Mouse (Mus musculus): ENCODE measurements around the gene Llcfc1. TPM values are rescaled to one million over a fixed set of nuclear protein-coding genes. Genes with fewer than 3 reads are reported as not detected.

Llcfc1 gene
- total and polyA plus RNA-seq, 3 experiments: 0.47 TPM; not detected in 2

- TF ChIP-seq CTCF (IDR thresholded peaks at IDR 0.05) (no peak), EP300 (IDR thresholded peaks at IDR 0.05; ENCODE audit: insufficient read depth, low read depth, low read length) (no peak), POLR2A (IDR thresholded peaks at IDR 0.05; ENCODE audit: insufficient read depth, low read depth, low read length) (no peak)
- DNase-seq: no peak
- 9% methylated on average over 1 of the region's 1 CpGs for WGBS
- no peaks in the 10 kb centered on the region for H3K79me2 ChIP-seq (replicated peaks; ENCODE audit: control insufficient read depth, insufficient read depth, low read length)
- H3K9ac ChIP-seq (ENCODE audit: low read depth, low read length): no peak within 1 kb of the TSS
- H3K4me1 ChIP-seq (ENCODE audit: control insufficient read depth, insufficient read depth, low read length): no peaks in the 10 kb centered on the region
- H3K27ac ChIP-seq: no peak within 1 kb of the TSS
- no peak within 1 kb of the TSS for H3K4me3 ChIP-seq
- H3K36me3 ChIP-seq (ENCODE audit: control insufficient read depth, insufficient read depth, low read length): no peaks in the 10 kb centered on the region
- intact Hi-C loops (cut with DNase I): no loop called here
- no peaks in the 10 kb centered on the region for H3K27me3 ChIP-seq (ENCODE audit: control insufficient read depth, insufficient read depth, low read length)
Observed at GRCm38 (mm10) chr6:41704123-41704522, 19.9 kb downstream of the Llcfc1 start, which contains the start of gene Kel. TSS of gene Kel (minus strand) at chr6:41704339.

- no peak overlapping the region for H3K27ac ChIP-seq
- H3K4me1 ChIP-seq (ENCODE audit: control insufficient read depth, insufficient read depth, low read length): no peaks in the 10 kb centered on the region
- H3K9ac ChIP-seq (ENCODE audit: low read depth, low read length): no peak overlapping the region
- DNase-seq: no peak
- H3K36me3 ChIP-seq (ENCODE audit: control insufficient read depth, insufficient read depth, low read length): no peaks in the 10 kb centered on the region
- 76% methylated on average over 7 of the region's 7 CpGs for WGBS
- TF ChIP-seq CTCF (IDR thresholded peaks at IDR 0.05) (no peak), EP300 (IDR thresholded peaks at IDR 0.05; ENCODE audit: insufficient read depth, low read depth, low read length) (no peak), POLR2A (IDR thresholded peaks at IDR 0.05; ENCODE audit: insufficient read depth, low read depth, low read length) (no peak)
- H3K27me3 ChIP-seq (ENCODE audit: control insufficient read depth, insufficient read depth, low read length): no peaks in the 10 kb centered on the region
- no peaks in the 10 kb centered on the region for H3K79me2 ChIP-seq (replicated peaks; ENCODE audit: control insufficient read depth, insufficient read depth, low read length)
- intact Hi-C loops (cut with DNase I): no loop called here
- H3K4me3 ChIP-seq: no peak overlapping the region
Observed at GRCm38 (mm10) chr6:41706275-41706674, 22.0 kb downstream of the Llcfc1 start.

GRCm38 (mm10) chr6:41710281-41710680 lies 26.1 kb downstream of the Llcfc1 start:
- no peak overlapping the region for H3K27ac ChIP-seq
- DNase-seq: no peak
- no peaks in the 10 kb centered on the region for H3K79me2 ChIP-seq (replicated peaks; ENCODE audit: control insufficient read depth, insufficient read depth, low read length)
- no peaks in the 10 kb centered on the region for H3K4me1 ChIP-seq (ENCODE audit: control insufficient read depth, insufficient read depth, low read length)
- no peak for TF ChIP-seq EP300 (IDR thresholded peaks at IDR 0.05; ENCODE audit: insufficient read depth, low read depth, low read length)
- no peak for TF ChIP-seq CTCF (IDR thresholded peaks at IDR 0.05)
- TF ChIP-seq POLR2A (IDR thresholded peaks at IDR 0.05; ENCODE audit: insufficient read depth, low read depth, low read length): no peak
- 61% methylated on average over 1 of the region's 1 CpGs for WGBS
- no peak overlapping the region for H3K9ac ChIP-seq (ENCODE audit: low read depth, low read length)
- no peaks in the 10 kb centered on the region for H3K36me3 ChIP-seq (ENCODE audit: control insufficient read depth, insufficient read depth, low read length)
- intact Hi-C loops (cut with DNase I): no loop called here
- no peak overlapping the region for H3K4me3 ChIP-seq
- no peaks in the 10 kb centered on the region for H3K27me3 ChIP-seq (ENCODE audit: control insufficient read depth, insufficient read depth, low read length)

GRCm38 (mm10) chr6:41721430-41721829 lies 37.2 kb downstream of the Llcfc1 start:
- Histone ChIP-seq H3K4me3 (no peak overlapping the region), H3K36me3 (ENCODE audit: control insufficient read depth, insufficient read depth, low read length) (no peaks in the 10 kb centered on the region), H3K27me3 (ENCODE audit: control insufficient read depth, insufficient read depth, low read length) (no peaks in the 10 kb centered on the region), H3K79me2 (replicated peaks; ENCODE audit: control insufficient read depth, insufficient read depth, low read length) (no peaks in the 10 kb centered on the region), H3K27ac (no peak overlapping the region), H3K4me1 (ENCODE audit: control insufficient read depth, insufficient read depth, low read length) (no peaks in the 10 kb centered on the region), H3K9ac (ENCODE audit: low read depth, low read length) (no peak overlapping the region)
- DNase-seq: no peak
- 77% methylated on average over 2 of the region's 2 CpGs for WGBS
- no peak for TF ChIP-seq EP300 (IDR thresholded peaks at IDR 0.05; ENCODE audit: insufficient read depth, low read depth, low read length)
- TF ChIP-seq POLR2A (IDR thresholded peaks at IDR 0.05; ENCODE audit: insufficient read depth, low read depth, low read length): no peak
- TF ChIP-seq CTCF (IDR thresholded peaks at IDR 0.05): no peak
- intact Hi-C loops (cut with DNase I): no loop called here

- no peak overlapping the region for H3K9ac ChIP-seq (ENCODE audit: low read depth, low read length)
- WGBS: 66% methylated on average over 1 of the region's 1 CpGs
- intact Hi-C loops (cut with DNase I): no loop called here
- H3K79me2 ChIP-seq (replicated peaks; ENCODE audit: control insufficient read depth, insufficient read depth, low read length): no peaks in the 10 kb centered on the region
- no peaks in the 10 kb centered on the region for H3K4me1 ChIP-seq (ENCODE audit: control insufficient read depth, insufficient read depth, low read length)
- no peak overlapping the region for H3K27ac ChIP-seq
- no peak for DNase-seq
- no peak overlapping the region for H3K4me3 ChIP-seq
- TF ChIP-seq POLR2A (IDR thresholded peaks at IDR 0.05; ENCODE audit: insufficient read depth, low read depth, low read length): no peak
- TF ChIP-seq EP300 (IDR thresholded peaks at IDR 0.05; ENCODE audit: insufficient read depth, low read depth, low read length): no peak
- no peak for TF ChIP-seq CTCF (IDR thresholded peaks at IDR 0.05)
- H3K36me3 ChIP-seq (ENCODE audit: control insufficient read depth, insufficient read depth, low read length): no peaks in the 10 kb centered on the region
- no peaks in the 10 kb centered on the region for H3K27me3 ChIP-seq (ENCODE audit: control insufficient read depth, insufficient read depth, low read length)
Observed at GRCm38 (mm10) chr6:41727989-41728609, 43.9 kb downstream of the Llcfc1 start.

GRCm38 (mm10) chr6:41734719-41735470 lies 50.7 kb downstream of the Llcfc1 start:
- H3K36me3 ChIP-seq (ENCODE audit: control insufficient read depth, insufficient read depth, low read length): no peaks in the 10 kb centered on the region
- H3K9ac ChIP-seq (ENCODE audit: low read depth, low read length): no peak overlapping the region
- DNase-seq: no peak
- H3K79me2 ChIP-seq (replicated peaks; ENCODE audit: control insufficient read depth, insufficient read depth, low read length): no peaks in the 10 kb centered on the region
- no peaks in the 10 kb centered on the region for H3K4me1 ChIP-seq (ENCODE audit: control insufficient read depth, insufficient read depth, low read length)
- no peaks in the 10 kb centered on the region for H3K27me3 ChIP-seq (ENCODE audit: control insufficient read depth, insufficient read depth, low read length)
- TF ChIP-seq POLR2A (IDR thresholded peaks at IDR 0.05; ENCODE audit: insufficient read depth, low read depth, low read length): no peak
- TF ChIP-seq EP300 (IDR thresholded peaks at IDR 0.05; ENCODE audit: insufficient read depth, low read depth, low read length): no peak
- TF ChIP-seq CTCF (IDR thresholded peaks at IDR 0.05): no peak
- H3K4me3 ChIP-seq: no peak overlapping the region
- no peak overlapping the region for H3K27ac ChIP-seq
- 83% methylated on average over 5 of the region's 5 CpGs for WGBS
- intact Hi-C loops (cut with DNase I): no loop called here

Other genes starting within 250 kb of the Llcfc1 start
- gene Gm10334, start 238.3 kb upstream of the Llcfc1 start, total RNA-seq (2021): not detected
- gene Gm10334, start 238.3 kb upstream of the Llcfc1 start, polyA plus RNA-seq (2012; rRNA removed): not detected in 2 replicates
- gene Prss1, start 225.5 kb upstream of the Llcfc1 start, total RNA-seq (2021): not detected
- not detected in 2 replicates for gene Prss1, start 225.5 kb upstream of the Llcfc1 start, polyA plus RNA-seq (2012; rRNA removed)
- not detected for gene Prss2, start 162.6 kb upstream of the Llcfc1 start, total RNA-seq (2021)
- gene Prss2, start 162.6 kb upstream of the Llcfc1 start, polyA plus RNA-seq (2012; rRNA removed): 0.67 TPM in 1 of 2 replicates, not detected in the other
- 1 to 10 TPM; 1.6 to 2.0 TPM for gene Ephb6, start 78.9 kb upstream of the Llcfc1 start, total RNA-seq (2021)
- gene Ephb6, start 78.9 kb upstream of the Llcfc1 start, polyA plus RNA-seq (2012; rRNA removed): 1.9 and 2.1 TPM in 2 replicates
- not detected for gene Trpv6, start 48.0 kb upstream of the Llcfc1 start, total RNA-seq (2021)
- not detected in 2 replicates for gene Trpv6, start 48.0 kb upstream of the Llcfc1 start, polyA plus RNA-seq (2012; rRNA removed)
- not detected for gene Trpv5, start 3.7 kb upstream of the Llcfc1 start, total RNA-seq (2021)
- not detected in 2 replicates for gene Trpv5, start 3.7 kb upstream of the Llcfc1 start, polyA plus RNA-seq (2012; rRNA removed)
- gene Kel, start 19.9 kb downstream of the Llcfc1 start, total RNA-seq (2021): under 1 TPM in 1 of 2 experiments, not detected in 1; 0.27 TPM
- gene Kel, start 19.9 kb downstream of the Llcfc1 start, polyA plus RNA-seq (2012; rRNA removed): 0.16 TPM in 1 of 2 replicates, not detected in the other
- gene Olfr459, start 90.7 kb downstream of the Llcfc1 start, total RNA-seq (2021): not detected
- gene Olfr459, start 90.7 kb downstream of the Llcfc1 start, polyA plus RNA-seq (2012; rRNA removed): not detected in 2 replicates
- gene Pip, start 163.1 kb downstream of the Llcfc1 start, total RNA-seq (2021): not detected
- not detected in 2 replicates for gene Pip, start 163.1 kb downstream of the Llcfc1 start, polyA plus RNA-seq (2012; rRNA removed)
- not detected for gene Sval2, start 168.6 kb downstream of the Llcfc1 start, total RNA-seq (2021)
- not detected in 2 replicates for gene Sval2, start 168.6 kb downstream of the Llcfc1 start, polyA plus RNA-seq (2012; rRNA removed)